ENCODE assay signal across 22 mouse cellular contexts in genomic region chr6:95700981-95701610, GRCm38 (mm10). TPM values are rescaled to one million over a fixed set of nuclear protein-coding genes. Genes with fewer than 3 reads are reported as not detected.
A peak's percentile ranks its signal among the peaks of the same experiment; 100 is the strongest.
DNase-seq lines count a peak whose midpoint lies in the region; ATAC-seq and TF ChIP-seq lines count a peak whose summit lies in the region.
"Had no signal": no experiment of that assay in that cellular context is flagged by ENCODE, and none has a peak within 500 bp of the region (broad histone marks: within the 10 kb centered on the region; RNA-seq: fewer than 3 reads in every experiment).

No protein-coding gene starts in this region.

- H3K4me1 ChIP-seq in heart, postnatal 0 days (ENCODE audit: control insufficient read depth, insufficient read depth), result peaks cover 14% of the 10 kb centered on the region; the same call in 1 of the 2 replicates
- H3K4me1 ChIP-seq in liver, embryonic 14.5 days (replicated peaks; ENCODE audit: control insufficient read depth in 2 of 2, insufficient read depth in 2 of 2, low read length in 1 of 2), result peaks cover 0 to 4% of the 10 kb centered on the region in 2 experiments; a peak in 1 of 4 replicates
- H3K4me1 ChIP-seq in liver, embryonic 12.5 days, result peaks cover 28% of the 10 kb centered on the region
- H3K4me1 ChIP-seq in limb, embryonic 10.5 days, result peaks cover 40% of the 10 kb centered on the region
- H3K4me1 ChIP-seq: forebrain, embryonic 15.5 days; neural tube, embryonic 15.5 days had no signal

- WGBS in heart, postnatal 0 days, result 88% methylated on average over 2 of the region's 2 CpGs
- 72% methylated on average over 2 of the region's 2 CpGs for WGBS in liver, embryonic 14.5 days (ENCODE audit: insufficient replicate concordance)
- WGBS in liver, embryonic 12.5 days (ENCODE audit: insufficient replicate concordance), result 77% methylated on average over 2 of the region's 2 CpGs
- 83% methylated on average over 2 of the region's 2 CpGs for WGBS in limb, embryonic 10.5 days

- DNase-seq in heart, postnatal 0 days (ENCODE audit: low spot score), result no peak
- DNase-seq in heart, postnatal 14 days, result no peak
- no peak for DNase-seq in liver, embryonic 14.5 days (ENCODE audit: low read depth in 3 of 3, low spot score in 3 of 3)
- DNase-seq in 416B (ENCODE audit: low read depth), result peak; percentile 60
- DNase-seq in brain, embryonic 14.5 days (ENCODE audit: low read depth), result no peak
- no peak for DNase-seq in limb, embryonic 10.5 days (ENCODE audit: low spot score)
- DNase-seq: adrenal gland, postnatal 10 days; cerebellum, adult 9-11 months; kidney, adult 8-10 months; kidney, postnatal 4 days; lung, adult 18-20 months; midbrain, embryonic 14.5 days; right cerebral cortex, postnatal 14 days; thymus, adult 2 months had no signal

- peak; percentile 29 for TF ChIP-seq CTCF in heart, postnatal 0 days (IDR thresholded peaks at IDR 0.05; ENCODE audit: low read depth)
- peak; percentile 16; the same call in 1 of the 2 replicates for TF ChIP-seq CTCF in liver, embryonic 14.5 days (IDR thresholded peaks at IDR 0.05; ENCODE audit: low read depth)
- TF ChIP-seq CTCF in brain, embryonic 14.5 days (IDR thresholded peaks at IDR 0.05; ENCODE audit: borderline replicate concordance, extremely low read depth, insufficient read depth, insufficient read length), result 0 out of 2 replicates have a peak, but pooled peaks have one; percentile 2

- no peak for ATAC-seq in heart, postnatal 0 days (ENCODE audit: insufficient read depth, low read depth)
- ATAC-seq in liver, embryonic 14.5 days (ENCODE audit: insufficient read depth), result no peak
- ATAC-seq in liver, embryonic 12.5 days, result no peak
- ATAC-seq: activated CD4-positive, CD25-positive, alpha-beta regulatory T cell, adult 4 months; forebrain, embryonic 15.5 days had no signal

- no peaks in the 10 kb centered on the region for H3K36me3 ChIP-seq in heart, postnatal 0 days (replicated peaks; ENCODE audit: control insufficient read depth, insufficient read depth, low read length)
- no peaks in the 10 kb centered on the region for H3K36me3 ChIP-seq in liver, embryonic 14.5 days (replicated peaks; ENCODE audit: control insufficient read depth, insufficient read depth, low read depth)
- peaks cover 4% of the 10 kb centered on the region; the same call in 1 of the 2 replicates for H3K36me3 ChIP-seq in liver, embryonic 12.5 days
- no peaks in the 10 kb centered on the region for H3K36me3 ChIP-seq in limb, embryonic 10.5 days
- H3K36me3 ChIP-seq: embryonic facial prominence, embryonic 13.5 days; forebrain, embryonic 15.5 days; neural tube, embryonic 15.5 days; stomach, embryonic 15.5 days had no signal

- H3K4me2 ChIP-seq in heart, postnatal 0 days (ENCODE audit: low read depth, low read length), result no peak overlapping the region
- no peak overlapping the region for H3K4me2 ChIP-seq in liver, embryonic 14.5 days (ENCODE audit: low read depth)
- H3K4me2 ChIP-seq in liver, embryonic 12.5 days, result no peak overlapping the region
- H3K4me2 ChIP-seq: embryonic facial prominence, embryonic 13.5 days; forebrain, embryonic 15.5 days; neural tube, embryonic 15.5 days; stomach, embryonic 15.5 days had no signal

- TF ChIP-seq POLR2A in brain, embryonic 14.5 days (IDR thresholded peaks at IDR 0.05; ENCODE audit: borderline replicate concordance, extremely low read depth, insufficient read depth, insufficient read length, poor library complexity, severe bottlenecking), result no peak

- intact Hi-C loops in heart, postnatal 14 days (cut with DNase I), result no loop called here

- H3K4me3 ChIP-seq in heart, postnatal 0 days (ENCODE audit: low read depth, low read length), result no peak overlapping the region
- H3K4me3 ChIP-seq in liver, embryonic 14.5 days (ENCODE audit: insufficient read depth in 1 of 2, low read depth in 2 of 2, low read length in 2 of 2), result no peak overlapping the region
- no peak overlapping the region for H3K4me3 ChIP-seq in liver, embryonic 12.5 days
- no peak overlapping the region for H3K4me3 ChIP-seq in limb, embryonic 10.5 days
- H3K4me3 ChIP-seq: embryonic facial prominence, embryonic 13.5 days; forebrain, embryonic 15.5 days; myocyte; neural tube, embryonic 15.5 days; stomach, embryonic 15.5 days had no signal

- no peak for TF ChIP-seq EP300 in heart, postnatal 0 days (IDR thresholded peaks at IDR 0.05; ENCODE audit: low read depth)
- no peak for TF ChIP-seq EP300 in liver, embryonic 14.5 days (IDR thresholded peaks at IDR 0.05; ENCODE audit: low read depth)

- H3K9me3 ChIP-seq in heart, postnatal 0 days (replicated peaks; ENCODE audit: control insufficient read depth, low read length), result no peaks in the 10 kb centered on the region
- no peaks in the 10 kb centered on the region for H3K9me3 ChIP-seq in liver, embryonic 14.5 days (ENCODE audit: control insufficient read depth, low read length)
- no peaks in the 10 kb centered on the region for H3K9me3 ChIP-seq in liver, embryonic 12.5 days (replicated peaks)
- H3K9me3 ChIP-seq in limb, embryonic 10.5 days (replicated peaks), result no peaks in the 10 kb centered on the region
- H3K9me3 ChIP-seq: embryonic facial prominence, embryonic 13.5 days; forebrain, embryonic 15.5 days; neural tube, embryonic 15.5 days; stomach, embryonic 15.5 days had no signal

- H3K27ac ChIP-seq in heart, postnatal 0 days (ENCODE audit: low read depth), result no peak overlapping the region
- H3K27ac ChIP-seq in liver, embryonic 14.5 days, result no peak overlapping the region
- no peak overlapping the region for H3K27ac ChIP-seq in liver, embryonic 12.5 days
- H3K27ac ChIP-seq in limb, embryonic 10.5 days, result no peak overlapping the region
- H3K27ac ChIP-seq: embryonic facial prominence, embryonic 13.5 days; forebrain, embryonic 15.5 days; macrophage; neural tube, embryonic 15.5 days had no signal

- no peaks in the 10 kb centered on the region for H3K27me3 ChIP-seq in heart, postnatal 0 days (ENCODE audit: control insufficient read depth, insufficient read depth, low read length)
- no peaks in the 10 kb centered on the region for H3K27me3 ChIP-seq in liver, embryonic 14.5 days (ENCODE audit: control insufficient read depth, insufficient read depth, low read length)
- no peaks in the 10 kb centered on the region for H3K27me3 ChIP-seq in liver, embryonic 12.5 days (replicated peaks)
- no peaks in the 10 kb centered on the region for H3K27me3 ChIP-seq in limb, embryonic 10.5 days (ENCODE audit: low read depth, poor library complexity, severe bottlenecking)
- H3K27me3 ChIP-seq: embryonic facial prominence, embryonic 13.5 days; forebrain, embryonic 15.5 days; neural tube, embryonic 15.5 days; stomach, embryonic 15.5 days had no signal

- H3K9ac ChIP-seq in heart, postnatal 0 days (replicated peaks; ENCODE audit: low read depth, low read length), result no peak overlapping the region
- no peak overlapping the region for H3K9ac ChIP-seq in liver, embryonic 14.5 days (replicated peaks)
- no peak overlapping the region for H3K9ac ChIP-seq in liver, embryonic 12.5 days
- H3K9ac ChIP-seq: embryonic facial prominence, embryonic 13.5 days; forebrain, embryonic 15.5 days; neural tube, embryonic 15.5 days; stomach, embryonic 15.5 days had no signal

RNA-seq across cellular contexts. Expression of gene Suclg2, which starts 17.5 kb away (rescaled TPM):
- 79.5 and 80.0 TPM in 2 replicates for total RNA-seq in heart, postnatal 0 days (2014; rRNA removed; ENCODE audit: low replicate concordance)
- polyA plus RNA-seq in heart, postnatal 0 days (2015; fragmentation: Nextera tagmentation; extraction: Ambion mirVana), result 103 and 105 TPM in 2 replicates
- 100 to 1,000 TPM; 103 to 106 TPM for total RNA-seq in heart, postnatal 14 days (2021)
- 14.7 and 21.1 TPM in 2 replicates for polyA plus RNA-seq in liver, embryonic 14.5 days (2012; rRNA removed)
- 33.8 and 36.5 TPM in 2 replicates for polyA plus RNA-seq in liver, embryonic 14.5 days (2014; fragmentation: Nextera tagmentation; extraction: Ambion mirVana)
- polyA plus RNA-seq in liver, embryonic 12.5 days (2016; fragmentation: Nextera tagmentation; extraction: Ambion mirVana), result 47.7 and 49.0 TPM in 2 replicates
- polyA plus RNA-seq in brain, embryonic 14.5 days (2012; rRNA removed), result 11.5 and 12.2 TPM in 2 replicates
- 55.8 and 58.6 TPM in 2 replicates for polyA plus RNA-seq in limb, embryonic 10.5 days (2016; fragmentation: Nextera tagmentation; extraction: Ambion mirVana)
